Mouse (Mus musculus): ENCODE measurements around the gene Catsper3. TPM values are rescaled to one million over a fixed set of nuclear protein-coding genes. Genes with fewer than 3 reads are reported as not detected.

Catsper3 gene
- polyA plus RNA-seq, 1 experiment from 2014 or later: not detected

- peak overlapping the region; percentile 67 for H3K4me3 ChIP-seq
- peak overlapping the region; percentile 71 for H3K4me2 ChIP-seq (replicated peaks)
- peak overlapping the region; percentile 94 for H3K9ac ChIP-seq
- peaks cover 15% of the 10 kb centered on the region for H3K36me3 ChIP-seq
- peaks cover 59% of the 10 kb centered on the region for H3K4me1 ChIP-seq
- H3K27ac ChIP-seq: peak overlapping the region; percentile 86
- H3K27me3 ChIP-seq: peaks cover 85% of the 10 kb centered on the region
- under 1% methylated on average over 50 of the region's 50 CpGs for WGBS
- H3K9me3 ChIP-seq: no peaks in the 10 kb centered on the region
- no peak for ATAC-seq (ENCODE audit: low FRiP score, low read depth)
Measured at GRCm38 (mm10) chr13:55828141-55829017, 44.0 kb downstream of the Catsper3 start.

DNA sequence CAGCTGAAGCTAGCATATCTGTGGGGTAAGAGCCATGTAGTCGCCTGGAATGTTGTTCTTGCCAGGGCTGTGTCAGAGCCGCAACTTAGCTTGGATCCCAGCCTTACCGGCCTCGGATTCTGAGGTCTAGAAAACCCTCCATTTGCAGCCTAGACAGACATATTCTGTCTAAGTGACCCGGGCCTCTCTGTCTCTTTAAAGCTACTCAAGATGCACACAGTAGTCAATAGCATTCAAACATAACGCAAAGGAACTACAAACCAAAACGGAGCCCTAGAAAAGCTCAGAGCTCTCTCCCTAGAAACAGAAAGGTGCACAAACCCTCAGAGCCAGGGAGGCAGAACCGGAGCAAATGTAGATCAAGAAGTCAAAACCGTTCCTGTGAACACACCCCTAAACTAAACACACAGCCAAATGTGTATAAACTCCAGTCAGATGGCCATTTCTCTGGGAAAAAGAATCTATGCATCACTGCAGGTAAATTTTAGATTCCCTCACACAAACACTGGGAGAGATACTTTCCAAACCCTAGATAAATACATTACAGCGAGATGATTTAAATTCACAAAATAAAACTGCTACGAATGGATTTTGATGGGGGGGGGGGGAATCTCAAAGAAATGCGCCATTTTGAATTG lies 44.8 kb downstream of the Catsper3 start:
- Histone ChIP-seq H3K4me3 (peak overlapping the region; percentile 67), H3K4me1 (peaks cover 52% of the 10 kb centered on the region), H3K36me3 (peaks cover 15% of the 10 kb centered on the region), H3K27me3 (peaks cover 85% of the 10 kb centered on the region), H3K27ac (peak overlapping the region; percentile 86), H3K9me3 (no peaks in the 10 kb centered on the region), H3K9ac (peak overlapping the region; percentile 94), H3K4me2 (replicated peaks) (peak overlapping the region; percentile 71)
- WGBS: 5% methylated on average over 12 of the region's 12 CpGs
- no peak for ATAC-seq (ENCODE audit: low FRiP score, low read depth)

GRCm38 (mm10) chr13:55830081-55830832 lies 45.9 kb downstream of the Catsper3 start:
- H3K27ac ChIP-seq: peak overlapping the region; percentile 95
- no peak; the same call in 1 of the 2 replicates for ATAC-seq (ENCODE audit: low FRiP score, low read depth)
- peak overlapping the region; percentile 94 for H3K9ac ChIP-seq
- peaks cover 41% of the 10 kb centered on the region for H3K4me1 ChIP-seq
- H3K36me3 ChIP-seq: peaks cover 8% of the 10 kb centered on the region
- peak overlapping the region; percentile 67 for H3K4me3 ChIP-seq
- peaks cover 82% of the 10 kb centered on the region for H3K27me3 ChIP-seq
- H3K9me3 ChIP-seq: no peaks in the 10 kb centered on the region
- peak overlapping the region; percentile 71 for H3K4me2 ChIP-seq (replicated peaks)
- under 1% methylated on average over 47 of the region's 48 CpGs for WGBS

- Histone ChIP-seq H3K4me3 (peak overlapping the region; percentile 67), H3K9ac (peak overlapping the region; percentile 94), H3K9me3 (no peaks in the 10 kb centered on the region), H3K4me1 (peaks cover 41% of the 10 kb centered on the region), H3K27ac (peak overlapping the region; percentile 95), H3K4me2 (replicated peaks) (peak overlapping the region; percentile 71), H3K36me3 (0 out of 2 replicates have a peak, but pooled peaks cover 4% of the 10 kb centered on the region), H3K27me3 (peaks cover 84% of the 10 kb centered on the region)
- ATAC-seq (ENCODE audit: low FRiP score, low read depth): peak; percentile 75
- 1% methylated on average over 36 of the region's 82 CpGs for WGBS
Measured at GRCm38 (mm10) chr13:55830833-55831721, 46.7 kb downstream of the Catsper3 start.

DNA sequence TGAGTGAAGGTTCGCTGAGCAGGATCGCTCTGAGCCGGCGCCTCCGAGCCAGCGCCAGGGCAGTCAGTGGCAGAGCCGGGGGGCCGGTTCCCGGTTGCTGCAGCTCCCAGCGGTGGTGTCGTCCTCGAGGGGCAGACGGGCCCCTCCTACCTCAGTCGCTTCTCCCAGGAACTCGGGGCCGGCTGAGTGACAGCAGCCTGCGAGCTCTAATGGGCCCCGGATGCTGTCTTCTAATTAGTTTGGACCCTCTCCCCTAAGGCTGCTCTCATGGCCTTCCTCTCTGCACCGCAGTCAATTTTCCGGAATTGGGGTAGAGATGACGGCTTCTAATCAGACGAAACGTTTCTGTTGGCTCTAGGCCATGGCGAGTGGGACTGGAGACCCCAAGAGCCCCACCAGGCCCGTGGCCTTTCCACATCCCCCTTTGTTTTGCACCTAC lies 47.4 kb downstream of the Catsper3 start:
- H3K9me3 ChIP-seq: no peaks in the 10 kb centered on the region
- H3K27ac ChIP-seq: peak overlapping the region; percentile 95
- 2% methylated on average over 25 of the region's 25 CpGs for WGBS
- peaks cover 42% of the 10 kb centered on the region for H3K4me1 ChIP-seq
- H3K36me3 ChIP-seq: no peaks in the 10 kb centered on the region
- no peak for ATAC-seq (ENCODE audit: low FRiP score, low read depth)
- H3K4me3 ChIP-seq: peak overlapping the region; percentile 67
- peaks cover 86% of the 10 kb centered on the region for H3K27me3 ChIP-seq
- H3K4me2 ChIP-seq (replicated peaks): peak overlapping the region; percentile 71
- H3K9ac ChIP-seq: peak overlapping the region; percentile 94

DNA sequence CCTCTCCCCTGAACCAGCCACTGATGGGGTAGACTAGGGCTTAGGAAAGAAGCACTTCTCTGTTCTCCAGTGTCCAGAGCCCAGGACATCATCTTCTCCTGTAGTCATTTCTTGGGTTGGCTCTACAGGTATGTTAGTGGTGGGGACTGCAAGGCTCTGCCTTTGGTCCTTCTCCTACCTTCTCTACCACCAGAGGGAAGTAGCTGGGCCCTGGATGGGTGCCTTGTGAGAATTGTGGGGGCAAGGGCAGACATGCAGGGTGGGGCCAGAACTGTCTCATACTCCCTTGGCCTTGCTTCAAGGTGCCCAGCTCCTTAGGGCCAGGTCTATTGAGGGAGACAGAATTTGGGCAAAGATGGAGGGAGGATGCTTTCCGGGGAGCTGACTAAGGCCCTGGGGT lies 48.2 kb downstream of the Catsper3 start:
- peak overlapping the region; percentile 67 for H3K4me3 ChIP-seq

GRCm38 (mm10) chr13:55833921-55834320 lies 49.6 kb downstream of the Catsper3 start:
- no peaks in the 10 kb centered on the region for H3K9me3 ChIP-seq
- H3K36me3 ChIP-seq: no peaks in the 10 kb centered on the region
- H3K9ac ChIP-seq: peak overlapping the region; percentile 94
- no peak for ATAC-seq (ENCODE audit: low FRiP score, low read depth)
- WGBS: 9% methylated on average over 7 of the region's 7 CpGs
- H3K4me3 ChIP-seq: peak overlapping the region; percentile 67
- H3K4me1 ChIP-seq: peaks cover 34% of the 10 kb centered on the region
- H3K27me3 ChIP-seq: peaks cover 90% of the 10 kb centered on the region
- peak overlapping the region; percentile 59; the same call in 1 of the 2 replicates for H3K27ac ChIP-seq
- peak overlapping the region; percentile 71 for H3K4me2 ChIP-seq (replicated peaks)

More for the DNA sequence above, 48.2 kb downstream of the Catsper3 start:
- no peak for ATAC-seq (ENCODE audit: low FRiP score, low read depth)
- no peaks in the 10 kb centered on the region for H3K36me3 ChIP-seq
- peak overlapping the region; percentile 71 for H3K4me2 ChIP-seq (replicated peaks)
- H3K27me3 ChIP-seq: peaks cover 91% of the 10 kb centered on the region
- peak overlapping the region; percentile 94; the same call in 1 of the 2 replicates for H3K9ac ChIP-seq
- 58% methylated on average over 1 of the region's 1 CpGs for WGBS
- peaks cover 41% of the 10 kb centered on the region for H3K4me1 ChIP-seq
- H3K9me3 ChIP-seq: no peaks in the 10 kb centered on the region
- peak overlapping the region; percentile 95 for H3K27ac ChIP-seq

DNA sequence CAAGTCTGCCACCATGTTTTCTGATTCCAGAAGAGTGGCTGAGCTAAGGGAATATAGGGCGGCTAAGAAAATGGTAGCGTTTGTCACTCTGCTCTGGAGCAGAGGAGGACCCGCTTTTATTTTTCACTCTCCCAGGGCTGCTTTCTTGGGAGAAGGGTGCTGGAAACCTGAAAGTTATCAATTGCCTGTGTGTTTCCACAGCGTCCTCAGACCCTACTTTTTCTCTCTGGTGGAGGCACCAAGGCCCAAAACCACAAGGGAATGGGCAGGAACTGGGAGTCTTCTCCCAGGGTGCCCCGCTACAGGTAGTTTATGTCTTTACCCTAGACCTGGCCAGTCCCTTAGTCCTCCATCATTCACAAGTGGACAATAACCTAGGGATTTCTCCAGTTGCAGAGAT lies 50.3 kb downstream of the Catsper3 start:
- peak overlapping the region; percentile 94 for H3K9ac ChIP-seq
- peaks cover 94% of the 10 kb centered on the region for H3K27me3 ChIP-seq
- peak overlapping the region; percentile 71 for H3K4me2 ChIP-seq (replicated peaks)
- ATAC-seq (ENCODE audit: low FRiP score, low read depth): no peak
- H3K4me1 ChIP-seq: peaks cover 40% of the 10 kb centered on the region
- peak overlapping the region; percentile 67 for H3K4me3 ChIP-seq
- no peaks in the 10 kb centered on the region for H3K9me3 ChIP-seq
- H3K36me3 ChIP-seq: no peaks in the 10 kb centered on the region
- WGBS: 18% methylated on average over 5 of the region's 5 CpGs
- H3K27ac ChIP-seq: peak overlapping the region; percentile 58; the same call in 1 of the 2 replicates

- Histone ChIP-seq H3K36me3 (no peaks in the 10 kb centered on the region), H3K4me1 (peaks cover 43% of the 10 kb centered on the region), H3K27me3 (peaks cover 94% of the 10 kb centered on the region), H3K4me2 (replicated peaks) (peak overlapping the region; percentile 71), H3K27ac (peak overlapping the region; percentile 82), H3K4me3 (peak overlapping the region; percentile 67), H3K9ac (peak overlapping the region; percentile 94), H3K9me3 (no peaks in the 10 kb centered on the region)
- WGBS: 0% methylated on average over 33 of the region's 33 CpGs
- ATAC-seq (ENCODE audit: low FRiP score, low read depth): no peak
Measured at GRCm38 (mm10) chr13:55835548-55836097, 51.3 kb downstream of the Catsper3 start.

DNA sequence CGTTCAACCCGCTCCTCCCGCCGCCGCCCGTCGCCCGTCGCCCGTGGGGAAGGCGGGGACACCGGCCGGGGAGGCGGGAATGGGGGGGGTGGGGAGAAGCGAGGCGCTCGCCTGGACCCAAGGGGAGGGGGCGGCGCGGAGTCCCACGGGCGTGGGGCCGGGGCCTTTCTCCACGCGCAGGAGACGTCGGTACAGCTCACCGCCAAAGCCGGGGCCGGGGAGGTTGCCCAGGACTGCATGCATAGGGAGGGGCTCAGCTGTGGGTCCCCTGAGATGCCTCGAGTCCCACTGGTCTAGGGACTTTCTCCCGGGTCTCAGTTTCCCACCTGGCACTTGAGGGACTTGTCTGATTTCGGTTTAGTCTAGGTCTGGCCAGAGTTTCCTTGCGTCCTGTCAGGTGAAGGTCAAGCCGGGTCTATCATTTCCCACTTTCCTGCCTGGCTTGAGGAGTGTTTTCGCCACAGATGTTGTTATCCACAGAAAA lies 51.8 kb downstream of the Catsper3 start, which contains the start of gene Pitx1:
Gene Pitx1 (minus strand): TSS at position 51 of the 484 bp plus-strand sequence.
- Histone ChIP-seq H3K4me1 (peaks cover 44% of the 10 kb centered on the region), H3K4me3 (peak within 1 kb of the TSS; percentile 67), H3K27me3 (peaks cover 95% of the 10 kb centered on the region), H3K4me2 (replicated peaks) (peak within 1 kb of the TSS; percentile 71), H3K9me3 (no peaks in the 10 kb centered on the region), H3K9ac (peak within 1 kb of the TSS; percentile 94), H3K27ac (peak within 1 kb of the TSS; percentile 82), H3K36me3 (no peaks in the 10 kb centered on the region)
- WGBS: under 1% methylated on average over 33 of the region's 36 CpGs
- 0 out of 2 replicates have a peak, but pooled peaks have one; percentile 26 for ATAC-seq (ENCODE audit: low FRiP score, low read depth)

All from limb, embryonic 13.5 days (tissue).